Mouse (Mus musculus): ENCODE results near the gene Chst11.

DNA sequence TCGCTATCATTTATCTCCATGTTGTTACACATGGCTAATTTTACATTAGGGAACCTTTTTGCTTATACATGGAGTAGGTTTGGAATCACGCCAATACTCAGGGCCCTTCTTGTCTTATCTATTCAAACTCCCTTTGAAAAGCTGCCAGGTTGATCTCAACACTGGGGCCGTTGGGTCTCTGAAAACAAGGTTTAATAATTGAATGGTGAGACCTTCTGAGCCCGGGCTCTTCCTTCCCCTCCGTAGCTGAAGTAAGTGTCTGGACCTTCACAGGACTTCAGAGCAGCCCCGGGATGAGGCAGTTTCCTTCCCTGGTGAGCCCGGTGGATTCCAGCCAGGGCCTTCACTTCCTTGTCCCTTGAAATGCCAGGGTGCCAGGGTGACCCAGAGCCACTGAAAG lies 5.6 kb downstream of the Chst11 start:
- TF ChIP-seq CTCF (IDR thresholded peaks at IDR 0.05; ENCODE audit: extremely low read depth, insufficient read depth, low read length) (no peak), POLR2A (IDR thresholded peaks at IDR 0.05; ENCODE audit: extremely low read depth, insufficient read depth, low read length) (no peak)
